Mouse (Mus musculus): Measurements from ENCODE around the gene Coro6. TPM values are rescaled to one million over a fixed set of nuclear protein-coding genes. Genes with fewer than 3 reads are reported as not detected.
A peak's percentile ranks its signal among the peaks of the same experiment; 100 is the strongest.

The Coro6 gene
- total RNA-seq, 2 experiments from 2014 or later: not detected

- no peak for ATAC-seq (replicated peaks; ENCODE audit: poor library complexity, severe bottlenecking)
These were observed 30.2 kb downstream of the Coro6 start for GRCm38 (mm10) chr11:77492311-77492871.

DNA sequence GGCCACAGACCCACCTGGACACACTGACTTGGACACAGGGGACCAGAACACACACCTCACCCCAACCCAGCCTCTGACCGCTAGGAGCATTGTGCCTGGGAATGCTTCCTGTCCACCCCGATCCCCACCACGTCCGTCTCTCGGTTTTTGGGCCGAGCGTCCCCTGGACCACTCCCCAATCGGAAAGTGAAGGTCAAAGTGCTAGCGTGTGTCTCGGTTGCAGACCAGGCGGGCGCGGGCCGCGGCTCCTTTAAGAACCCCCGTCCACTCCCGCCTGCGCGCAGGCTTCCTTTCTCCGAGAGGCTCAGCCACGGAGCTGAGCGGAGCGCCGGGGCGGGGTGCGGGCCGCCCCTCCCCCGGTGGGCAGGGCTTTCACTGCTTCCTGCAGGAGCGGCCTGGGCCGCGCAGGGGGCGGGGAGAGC lies 30.7 kb downstream of the Coro6 start:
- ATAC-seq (replicated peaks; ENCODE audit: poor library complexity, severe bottlenecking): peak; percentile 59

- ATAC-seq (replicated peaks; ENCODE audit: poor library complexity, severe bottlenecking): peak; percentile 4; the same call in 1 of the 2 replicates
These were observed 31.5 kb downstream of the Coro6 start, which contains the start of gene Git1 for GRCm38 (mm10) chr11:77493512-77494343. Git1 (plus strand) TSS chr11:77493562.

DNA sequence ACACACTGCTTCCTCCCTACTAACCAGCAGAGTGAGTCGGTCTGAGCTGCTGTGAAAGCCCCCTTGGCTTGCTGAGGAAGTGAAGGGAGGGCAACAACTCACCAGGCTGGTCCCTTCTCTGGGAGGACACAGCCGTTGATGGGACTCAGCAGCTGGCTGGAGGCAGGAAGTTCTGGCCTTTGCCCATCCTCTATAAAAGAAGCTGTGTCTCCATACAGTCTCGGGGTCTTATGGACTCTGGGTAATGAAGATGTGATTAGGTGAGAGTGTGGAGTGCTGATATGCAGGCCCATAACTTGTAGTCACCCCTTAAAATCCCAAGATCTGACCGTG lies 32.1 kb downstream of the Coro6 start:
- peak; percentile 3 for ATAC-seq (replicated peaks; ENCODE audit: poor library complexity, severe bottlenecking)

DNA sequence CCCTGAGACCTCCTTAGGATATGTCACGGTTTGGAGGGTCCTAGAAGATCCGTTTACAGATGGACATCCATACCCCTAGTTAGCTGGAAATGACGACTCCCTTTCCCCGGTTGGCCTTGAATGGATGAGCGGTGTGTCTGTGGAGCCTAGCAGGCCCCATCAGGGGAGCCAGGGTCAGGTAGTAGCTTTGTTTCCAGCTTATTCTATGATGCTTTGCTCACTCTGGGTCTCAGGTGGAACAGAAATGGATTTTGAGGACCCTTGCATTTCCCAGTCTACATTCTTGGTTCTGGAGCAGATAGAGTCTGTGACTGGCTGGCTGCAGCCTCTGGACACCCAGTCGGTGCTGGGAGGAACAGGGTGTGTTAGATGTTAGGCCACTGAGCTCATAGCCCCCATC lies 32.6 kb downstream of the Coro6 start:
- ATAC-seq (replicated peaks; ENCODE audit: poor library complexity, severe bottlenecking): no peak

- no peak for ATAC-seq (replicated peaks; ENCODE audit: poor library complexity, severe bottlenecking)
These were observed 33.3 kb downstream of the Coro6 start for GRCm38 (mm10) chr11:77495507-77495906.

DNA sequence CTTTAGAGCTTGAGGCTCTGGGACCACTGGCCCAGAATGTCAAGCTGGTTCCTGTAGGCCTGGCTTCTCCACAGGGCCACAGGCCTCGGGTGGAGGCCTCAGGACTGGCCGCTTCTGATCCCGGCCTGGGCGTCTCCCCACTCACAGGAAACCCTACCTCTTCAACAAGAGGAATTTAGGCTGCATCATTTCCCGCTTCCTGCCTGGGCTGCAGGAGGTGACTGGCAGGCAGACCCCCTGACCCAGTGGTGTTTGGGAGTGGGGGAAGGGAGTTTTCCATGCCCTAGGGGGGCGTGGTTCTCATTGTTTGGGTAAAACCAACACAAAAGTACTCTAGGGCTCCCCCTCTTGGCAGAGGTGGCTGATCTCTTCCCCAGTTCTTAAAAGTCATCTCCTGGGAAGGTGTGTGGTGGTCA lies 35.1 kb downstream of the Coro6 start:
- ATAC-seq (replicated peaks; ENCODE audit: poor library complexity, severe bottlenecking): peak; percentile 8

- ATAC-seq (replicated peaks; ENCODE audit: poor library complexity, severe bottlenecking): no peak
These were observed 35.6 kb downstream of the Coro6 start for GRCm38 (mm10) chr11:77497851-77498250.

DNA sequence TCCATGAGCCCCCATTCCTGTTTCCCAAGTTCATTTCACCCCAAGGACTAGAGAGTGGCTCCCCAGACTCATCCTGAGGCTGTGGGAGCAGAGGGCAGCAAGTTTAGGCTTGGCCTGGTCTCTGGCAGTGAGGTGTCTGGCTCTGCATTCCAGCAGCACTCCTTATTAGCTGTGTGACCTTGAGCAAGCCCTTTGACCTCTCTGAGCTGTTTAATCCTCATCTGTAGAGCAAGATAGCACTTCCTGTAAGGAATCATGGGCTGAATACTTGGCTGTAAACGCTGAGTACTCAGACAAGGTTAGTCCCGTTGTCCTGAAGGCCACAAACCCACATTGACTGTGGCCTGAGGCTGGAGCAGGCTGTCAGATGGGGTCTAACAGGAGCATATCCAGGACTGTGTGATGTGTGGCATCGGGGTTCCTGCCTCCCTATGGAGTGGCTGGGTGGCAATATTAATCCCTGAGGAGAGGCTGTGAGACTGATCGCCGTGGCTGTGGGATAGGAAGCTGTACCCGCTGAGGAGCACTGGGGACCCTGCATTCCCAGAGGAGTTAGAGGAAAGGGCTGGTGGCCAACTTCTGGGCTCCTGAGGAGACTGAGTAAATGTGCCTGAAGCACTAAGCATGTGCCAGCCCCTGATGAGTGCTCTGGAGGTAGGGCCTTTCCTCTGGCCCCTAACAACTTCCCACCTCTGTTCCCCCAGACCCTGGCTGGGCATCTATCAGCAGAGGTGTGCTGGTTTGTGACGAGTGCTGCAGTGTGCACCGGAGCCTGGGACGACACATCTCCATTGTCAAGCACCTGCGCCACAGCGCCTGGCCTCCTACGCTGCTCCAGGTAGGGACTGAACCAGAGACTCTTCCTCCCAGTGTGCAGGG lies 36.3 kb downstream of the Coro6 start:
- ATAC-seq (replicated peaks; ENCODE audit: poor library complexity, severe bottlenecking): no peak

DNA sequence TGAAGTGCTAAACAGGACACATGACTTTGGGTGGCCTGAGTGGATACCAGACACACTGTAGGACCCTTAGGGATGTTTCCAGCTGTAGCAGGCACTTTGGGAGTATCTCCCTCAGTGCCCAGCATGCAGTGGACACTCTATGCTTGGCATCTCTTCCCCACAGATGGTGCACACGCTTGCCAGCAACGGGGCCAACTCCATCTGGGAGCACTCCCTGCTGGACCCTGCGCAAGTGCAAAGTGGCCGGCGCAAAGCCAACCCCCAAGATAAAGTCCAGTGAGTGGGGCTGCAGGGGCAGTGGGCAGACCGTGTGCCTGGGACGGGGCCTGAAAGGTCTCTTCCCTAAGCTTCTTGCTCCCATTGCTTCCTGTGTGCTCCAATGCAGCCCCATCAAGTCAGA lies 37.1 kb downstream of the Coro6 start:
- ATAC-seq (replicated peaks; ENCODE audit: poor library complexity, severe bottlenecking): no peak

DNA sequence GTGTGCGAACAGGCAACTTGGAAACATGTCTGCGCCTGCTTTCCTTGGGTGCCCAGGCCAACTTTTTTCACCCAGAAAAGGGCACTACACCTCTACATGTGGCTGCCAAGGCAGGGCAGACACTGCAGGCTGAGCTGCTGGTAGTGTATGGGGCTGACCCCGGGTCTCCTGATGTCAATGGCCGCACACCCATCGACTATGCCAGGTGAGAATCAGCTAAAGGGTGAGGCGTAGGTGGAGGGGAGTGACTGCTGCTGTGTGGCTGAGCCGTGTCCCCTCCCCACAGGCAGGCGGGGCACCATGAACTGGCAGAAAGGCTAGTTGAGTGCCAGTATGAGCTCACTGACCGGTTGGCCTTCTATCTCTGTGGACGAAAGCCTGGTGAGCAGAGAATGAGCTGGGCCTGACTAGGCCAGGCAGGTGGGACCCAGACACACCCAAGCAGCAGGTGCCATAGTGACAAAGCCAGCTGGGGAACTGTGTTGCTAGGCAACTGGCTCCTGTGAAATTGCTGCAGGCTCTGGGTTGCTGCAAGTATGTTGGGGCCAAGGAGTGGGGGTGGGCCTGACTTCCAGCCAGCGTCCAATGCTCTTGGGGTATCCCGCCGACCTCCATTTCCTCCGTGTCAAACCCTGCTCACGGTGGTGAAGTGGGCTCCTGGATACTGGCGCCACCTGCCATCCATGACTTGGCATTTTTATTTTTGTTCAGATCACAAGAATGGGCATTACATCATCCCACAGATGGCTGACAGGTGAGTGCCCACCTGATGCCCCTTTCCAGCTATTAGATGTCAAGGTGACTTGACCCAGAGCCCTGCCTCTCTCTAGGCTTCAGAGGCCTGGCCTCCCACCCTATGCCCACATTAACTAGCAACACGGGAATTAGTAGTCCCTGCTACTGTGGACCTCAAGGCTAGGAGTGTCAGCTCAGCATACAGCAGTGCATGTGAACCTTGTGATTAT lies 38.4 kb downstream of the Coro6 start:
- ATAC-seq (replicated peaks; ENCODE audit: poor library complexity, severe bottlenecking): no peak

DNA sequence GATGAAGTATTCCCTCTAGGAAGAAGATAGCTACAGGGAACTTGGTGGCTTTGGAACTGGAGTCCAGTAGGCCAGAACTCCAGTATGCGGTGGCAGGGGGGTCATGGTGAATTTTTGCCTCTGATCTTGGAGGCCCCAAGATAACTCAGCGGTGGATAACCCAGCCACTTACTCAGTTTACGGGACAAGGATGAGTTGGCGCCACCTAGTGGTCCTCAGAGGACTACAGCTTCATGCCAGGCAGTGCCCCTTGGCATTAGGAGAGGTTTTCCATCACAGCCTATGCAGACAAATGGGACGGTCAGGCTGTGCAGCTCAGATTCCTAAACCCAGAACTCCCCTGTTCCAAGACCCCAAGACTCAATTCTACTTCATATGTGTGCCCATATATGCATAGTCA lies 39.2 kb downstream of the Coro6 start:
- peak; percentile 57 for ATAC-seq (replicated peaks; ENCODE audit: poor library complexity, severe bottlenecking)

DNA sequence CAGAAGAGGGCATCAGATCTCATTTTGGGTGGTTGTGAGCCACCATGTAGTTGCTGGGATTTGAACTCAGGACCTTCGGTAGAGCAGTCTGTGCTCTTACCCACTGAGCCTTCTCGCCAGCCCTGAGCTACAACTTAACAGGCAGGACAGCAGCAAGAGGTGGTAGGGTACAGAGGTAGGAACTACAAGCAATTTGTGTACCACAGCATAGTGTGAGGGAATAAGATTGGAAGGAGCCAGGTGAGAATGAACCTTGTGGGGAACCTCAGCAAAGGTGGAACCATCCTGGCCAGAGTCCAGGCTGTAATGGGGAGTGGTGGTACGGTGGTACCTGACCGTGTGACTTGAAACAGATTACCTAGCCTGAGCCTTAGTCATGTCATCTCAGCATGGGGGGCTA lies 39.8 kb downstream of the Coro6 start:
- no peak for ATAC-seq (replicated peaks; ENCODE audit: poor library complexity, severe bottlenecking)

- no peak for ATAC-seq (replicated peaks; ENCODE audit: poor library complexity, severe bottlenecking)
These were observed 40.3 kb downstream of the Coro6 start for GRCm38 (mm10) chr11:77502481-77502880.

- no peak for ATAC-seq (replicated peaks; ENCODE audit: poor library complexity, severe bottlenecking)
These were observed 41.3 kb downstream of the Coro6 start for GRCm38 (mm10) chr11:77503511-77503910.

GRCm38 (mm10) chr11:77504377-77504776 lies 42.2 kb downstream of the Coro6 start:
- ATAC-seq (replicated peaks; ENCODE audit: poor library complexity, severe bottlenecking): no peak

GRCm38 (mm10) chr11:77505291-77505980 lies 43.2 kb downstream of the Coro6 start:
- no peak for ATAC-seq (replicated peaks; ENCODE audit: poor library complexity, severe bottlenecking)

DNA sequence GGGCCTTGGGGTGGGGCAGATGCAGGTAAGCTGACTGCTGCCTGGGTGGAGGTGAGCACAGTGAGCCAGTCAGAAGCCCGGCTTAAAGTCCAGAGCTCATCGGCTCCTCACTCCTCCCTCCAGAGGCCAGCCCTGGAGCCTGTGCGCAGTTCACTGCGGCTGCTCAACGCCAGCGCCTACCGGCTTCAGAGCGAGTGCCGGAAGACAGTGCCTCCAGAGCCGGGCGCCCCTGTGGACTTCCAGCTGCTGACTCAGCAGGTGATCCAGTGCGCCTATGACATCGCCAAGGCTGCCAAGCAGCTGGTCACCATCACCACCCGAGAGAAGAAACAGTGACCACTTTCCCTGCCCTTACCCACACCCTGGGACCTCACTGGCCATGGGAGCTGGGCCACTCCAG lies 44.1 kb downstream of the Coro6 start:
- no peak for ATAC-seq (replicated peaks; ENCODE audit: poor library complexity, severe bottlenecking)

- no peak for ATAC-seq (replicated peaks; ENCODE audit: poor library complexity, severe bottlenecking)
These were observed 44.7 kb downstream of the Coro6 start for GRCm38 (mm10) chr11:77506941-77507340.

All from granulocyte monocyte progenitor cell, adult 5-6 weeks (primary cell).